Mouse (Mus musculus): ENCODE results near the gene Acot3.

DNA sequence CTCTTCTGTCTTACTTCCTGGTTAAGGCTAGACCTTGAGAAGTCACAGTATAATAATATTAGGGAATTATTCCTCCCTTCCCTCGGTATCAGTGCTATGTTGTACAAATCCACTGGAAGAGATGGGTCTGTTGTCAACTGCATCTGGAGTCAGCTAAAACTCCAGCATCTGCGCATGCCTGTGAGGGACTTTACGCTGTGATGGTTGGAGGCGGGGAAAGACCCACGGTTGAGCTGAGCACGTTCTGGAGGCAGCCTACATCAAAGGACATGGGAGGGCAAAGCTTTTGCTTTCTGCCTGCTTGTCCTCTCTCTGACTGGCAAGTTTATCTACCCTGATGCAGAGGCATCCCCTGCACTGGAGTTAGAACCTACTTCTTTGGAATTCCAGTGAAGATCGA lies 26.1 kb upstream of the Acot3 start:
- TF ChIP-seq POLR2A (IDR thresholded peaks at IDR 0.05; ENCODE audit: low read depth, low read length) (no peak), CTCF (IDR thresholded peaks at IDR 0.05; ENCODE audit: extremely low read depth, insufficient read length, insufficient replicate concordance, low read depth, low read length) (no peak)
